Comparison of ENCODE assay signal across 29 mouse cellular contexts in the genomic region with DNA sequence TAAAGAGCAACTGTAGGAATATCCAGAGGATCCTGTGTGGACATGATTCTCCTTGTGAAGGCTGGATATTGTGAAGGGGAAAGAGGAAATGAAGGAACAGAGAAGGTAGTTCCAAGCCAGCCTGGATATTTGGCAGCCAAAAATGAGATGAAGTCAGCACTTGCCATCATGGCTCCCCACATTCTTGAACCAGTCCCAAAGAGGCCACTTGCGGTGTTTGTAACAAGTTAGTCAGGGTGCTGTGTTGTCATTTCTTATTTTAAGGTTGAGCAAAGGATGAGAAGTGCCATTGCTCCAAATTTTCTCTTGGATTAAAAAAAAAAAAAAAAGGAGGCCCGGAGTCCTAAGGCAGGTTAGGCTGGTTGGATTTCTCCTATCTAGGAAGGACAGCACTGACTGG.
A peak's percentile ranks its signal among the peaks of the same experiment; 100 is the strongest.
DNase-seq lines count a peak whose midpoint lies in the region; ATAC-seq lines count a peak whose summit lies in the region.
"Had no signal": no experiment of that assay in that cellular context is flagged by ENCODE, and none has a peak within 500 bp of the region (broad histone marks: within the 10 kb centered on the region; RNA-seq: fewer than 3 reads in every experiment).

No protein-coding gene starts in this region.

- no peaks in the 10 kb centered on the region for H3K9me3 ChIP-seq in heart, embryonic 11.5 days (replicated peaks; ENCODE audit: control insufficient read depth, low read length)
- H3K9me3 ChIP-seq: embryonic facial prominence, embryonic 10.5 days; embryonic facial prominence, embryonic 15.5 days; forebrain, embryonic 12.5 days; heart, embryonic 10.5 days; limb, embryonic 13.5 days; liver, embryonic 12.5 days; neural tube, embryonic 12.5 days; stomach, embryonic 15.5 days had no signal

- H3K4me1 ChIP-seq in heart, embryonic 11.5 days (ENCODE audit: control insufficient read depth, insufficient read depth, low read length), result no peaks in the 10 kb centered on the region
- H3K4me1 ChIP-seq: embryonic facial prominence, embryonic 10.5 days; embryonic facial prominence, embryonic 15.5 days; forebrain, embryonic 12.5 days; limb, embryonic 13.5 days; neural tube, embryonic 12.5 days; stomach, embryonic 15.5 days had no signal

- no peak overlapping the region for H3K9ac ChIP-seq in heart, embryonic 11.5 days (ENCODE audit: low read depth, low read length)
- H3K9ac ChIP-seq: embryonic facial prominence, embryonic 15.5 days; forebrain, embryonic 12.5 days; forebrain, postnatal 0 days; limb, embryonic 13.5 days; liver, embryonic 12.5 days; neural tube, embryonic 12.5 days; stomach, embryonic 15.5 days had no signal

- no peak overlapping the region for H3K4me3 ChIP-seq in heart, embryonic 11.5 days (ENCODE audit: low read depth, low read length)
- H3K4me3 ChIP-seq: embryonic facial prominence, embryonic 10.5 days; embryonic facial prominence, embryonic 15.5 days; forebrain, embryonic 12.5 days; heart, embryonic 10.5 days; limb, embryonic 13.5 days; liver, embryonic 12.5 days; neural tube, embryonic 12.5 days; stomach, embryonic 15.5 days had no signal

- no peak overlapping the region for H3K4me2 ChIP-seq in heart, embryonic 11.5 days
- H3K4me2 ChIP-seq: embryonic facial prominence, embryonic 15.5 days; forebrain, embryonic 12.5 days; limb, embryonic 13.5 days; liver, embryonic 12.5 days; midbrain, embryonic 11.5 days; neural tube, embryonic 12.5 days; stomach, embryonic 15.5 days had no signal

- H3K36me3 ChIP-seq in heart, embryonic 11.5 days (ENCODE audit: control insufficient read depth, insufficient read depth, low read length), result no peaks in the 10 kb centered on the region
- H3K36me3 ChIP-seq: embryonic facial prominence, embryonic 10.5 days; embryonic facial prominence, embryonic 15.5 days; forebrain, embryonic 12.5 days; heart, embryonic 10.5 days; limb, embryonic 13.5 days; liver, embryonic 12.5 days; neural tube, embryonic 12.5 days; stomach, embryonic 15.5 days had no signal

- H3K27me3 ChIP-seq in heart, embryonic 11.5 days (ENCODE audit: control insufficient read depth, insufficient read depth, low read length), result no peaks in the 10 kb centered on the region
- H3K27me3 ChIP-seq: embryonic facial prominence, embryonic 15.5 days; forebrain, embryonic 12.5 days; limb, embryonic 13.5 days; neural tube, embryonic 12.5 days; stomach, embryonic 15.5 days had no signal

- H3K27ac ChIP-seq in heart, embryonic 11.5 days (ENCODE audit: low read depth, low read length), result no peak overlapping the region
- H3K27ac ChIP-seq: embryonic facial prominence, embryonic 10.5 days; embryonic facial prominence, embryonic 15.5 days; forebrain, embryonic 12.5 days; heart, embryonic 10.5 days; kidney, postnatal 0 days; limb, embryonic 13.5 days; liver, embryonic 12.5 days; neural tube, embryonic 12.5 days; stomach, embryonic 15.5 days had no signal

- WGBS in heart, embryonic 11.5 days (ENCODE audit: insufficient replicate concordance), result 89% methylated on average over 2 of the region's 2 CpGs

- DNase-seq in adrenal gland, postnatal 14 days, result peak; percentile 16
- no peak for DNase-seq in adrenal gland, postnatal 10 days
- DNase-seq in heart, adult 9 months (ENCODE audit: low spot score in 2 of 2), result peak; percentile 19 to 42
- DNase-seq in lung, postnatal 36 days, result peak; percentile 27
- no peak for DNase-seq in lung, postnatal 25 days (ENCODE audit: low spot score)
- no peak for DNase-seq in B cell, adult 2 months
- no peak for DNase-seq in thymus, postnatal 10 days (ENCODE audit: low spot score in 2 of 2)
- DNase-seq: cerebellum, adult 18-20 months; cerebellum, postnatal 10 days; forebrain, postnatal 0 days; kidney, adult 18-20 months; kidney, postnatal 4 days; lung, postnatal 14 days; thymus, postnatal 14 days had no signal

- no peak for ATAC-seq in heart, embryonic 11.5 days (replicated peaks; ENCODE audit: insufficient number of reproducible peaks, low FRiP score, low TSS enrichment)
- ATAC-seq: activated CD4-positive, CD25-positive, alpha-beta regulatory T cell, adult 4 months; CD4-positive, CD25-positive, alpha-beta regulatory T cell, adult 4 months; forebrain, postnatal 0 days; hindbrain, embryonic 16.5 days; liver, embryonic 12.5 days; midbrain, embryonic 16.5 days had no signal

Comparison
In these comparisons a context has a peak if more than half of its experiments do, and no peak if none do; other contexts are left out.
1. DNase-seq: peak in adrenal gland, postnatal 14 days (single experiment), heart, adult 9 months (2 of 2) and lung, postnatal 36 days (single experiment); none in adrenal gland, postnatal 10 days (single experiment), lung, postnatal 25 days (single experiment), B cell, adult 2 months (0 of 2) and thymus, postnatal 10 days (0 of 2).